Mouse (Mus musculus): ENCODE results near the gene Miip. TPM values are rescaled to one million over a fixed set of nuclear protein-coding genes. Genes with fewer than 3 reads are reported as not detected.
"Not testable (repeated sequence)": the region's sequence is repeated elsewhere in the genome, so short reads cannot be mapped to it uniquely, and the experiment has no call there.

Gene Miip
- polyA plus RNA-seq, 2 experiments = 22.4 to 94.4 TPM

DNA sequence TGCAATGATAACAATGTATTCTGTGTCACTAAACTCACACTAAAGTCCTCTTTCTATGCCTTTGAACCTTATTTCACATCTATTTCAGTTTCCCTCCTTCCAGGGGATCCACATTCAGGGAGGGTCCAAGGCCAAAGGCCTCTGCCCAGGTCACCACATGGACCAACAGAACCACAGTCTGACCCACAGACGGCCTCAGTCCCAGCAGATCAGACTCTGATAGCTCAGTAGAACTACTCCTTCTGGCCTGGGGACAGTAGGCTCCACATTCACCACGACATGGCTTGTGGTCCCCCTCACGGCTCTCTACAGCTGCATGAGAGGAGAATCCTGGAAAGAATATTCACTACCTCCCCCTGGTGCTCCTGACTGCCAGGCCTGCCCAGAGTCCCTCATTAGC lies 25.7 kb downstream of the Miip start:
- H3K9ac ChIP-seq (ENCODE audit: low read depth, low read length, severe bottlenecking) = no peak overlapping the region
- no peak overlapping the region for H3K4me3 ChIP-seq (replicated peaks; ENCODE audit: low read length)
- no peak overlapping the region for H3K4me2 ChIP-seq (replicated peaks; ENCODE audit: low read depth, low read length, severe bottlenecking)
- DNase-seq (ENCODE audit: low spot score) (no peak), ATAC-seq (ENCODE audit: low FRiP score, low read depth) (no peak)
- peaks cover 29% of the 10 kb centered on the region for H3K36me3 ChIP-seq (ENCODE audit: control insufficient read depth, insufficient read depth, low read length)
- TF ChIP-seq POLR2A (IDR thresholded peaks at IDR 0.05; ENCODE audit: borderline replicate concordance, extremely low read depth, insufficient read depth, insufficient read length) = no peak
- H3K9me3 ChIP-seq (ENCODE audit: control insufficient read depth, low read length) = peaks cover 40% of the 10 kb centered on the region
- no peak overlapping the region for H3K27ac ChIP-seq (replicated peaks; ENCODE audit: low read depth, low read length)
- peaks cover 5% of the 10 kb centered on the region; the same call in 1 of the 2 replicates for H3K4me1 ChIP-seq (ENCODE audit: control insufficient read depth, insufficient read depth, low read length)
- no peaks in the 10 kb centered on the region for H3K27me3 ChIP-seq (ENCODE audit: control insufficient read depth, insufficient read depth, low read length)
- 92% methylated on average over 3 of the region's 3 CpGs for WGBS

DNA sequence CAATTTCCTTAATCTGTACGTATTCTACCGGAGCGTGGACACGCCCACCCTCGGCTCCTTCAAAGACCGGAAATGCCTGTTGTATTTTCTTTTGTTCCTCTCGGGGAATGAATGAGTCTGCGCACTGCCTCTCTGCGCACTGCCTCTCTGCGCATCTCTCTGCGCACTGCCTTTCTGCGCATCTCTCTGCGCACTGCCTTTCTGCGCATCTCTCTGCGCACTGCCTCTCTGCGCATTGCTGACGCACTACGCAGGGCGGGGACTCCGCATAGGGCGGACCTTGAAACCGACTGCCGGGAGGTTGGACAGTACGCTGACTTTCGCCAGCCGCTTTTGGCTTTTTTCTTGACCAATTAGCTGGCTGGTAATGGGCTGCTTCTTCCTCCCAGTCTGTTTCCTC lies 29.3 kb downstream of the Miip start:
- peaks cover 38% of the 10 kb centered on the region for H3K9me3 ChIP-seq (ENCODE audit: control insufficient read depth, low read length)
- not testable (repeated sequence) for H3K4me1 ChIP-seq (ENCODE audit: control insufficient read depth, insufficient read depth, low read length); H3K4me3 ChIP-seq (replicated peaks; ENCODE audit: low read length); H3K9ac ChIP-seq (ENCODE audit: low read depth, low read length, severe bottlenecking); DNase-seq (ENCODE audit: low spot score); H3K4me2 ChIP-seq (replicated peaks; ENCODE audit: low read depth, low read length, severe bottlenecking); ATAC-seq (ENCODE audit: low FRiP score, low read depth); H3K27me3 ChIP-seq (ENCODE audit: control insufficient read depth, insufficient read depth, low read length); H3K27ac ChIP-seq (replicated peaks; ENCODE audit: low read depth, low read length)
- peaks cover 21% of the 10 kb centered on the region for H3K36me3 ChIP-seq (ENCODE audit: control insufficient read depth, insufficient read depth, low read length)
- WGBS = 100% methylated on average over 6 of the region's 26 CpGs

DNA sequence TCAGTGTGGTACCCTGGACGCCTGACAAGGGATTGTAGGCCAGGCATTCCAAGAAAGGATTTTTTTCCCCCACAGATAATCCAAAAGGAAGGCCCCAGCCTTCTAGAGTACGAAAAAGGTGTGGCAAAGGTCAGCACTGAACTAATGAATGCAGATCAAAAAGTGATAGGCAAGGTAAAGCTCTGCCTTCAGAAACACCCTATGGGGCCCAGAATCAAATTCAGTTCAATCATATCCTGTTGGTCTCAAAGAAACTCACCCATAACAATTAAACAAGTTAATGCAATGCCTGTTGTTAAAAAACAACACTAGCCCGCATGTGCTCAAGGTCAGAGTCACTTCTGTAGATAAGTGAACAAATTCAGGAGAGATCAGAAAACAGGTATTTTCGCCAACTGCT lies 44.2 kb downstream of the Miip start:
- Histone ChIP-seq H3K27ac (replicated peaks; ENCODE audit: low read depth, low read length) (no peak overlapping the region), H3K36me3 (ENCODE audit: control insufficient read depth, insufficient read depth, low read length) (peaks cover 52% of the 10 kb centered on the region), H3K4me2 (replicated peaks; ENCODE audit: low read depth, low read length, severe bottlenecking) (no peak overlapping the region), H3K9ac (ENCODE audit: low read depth, low read length, severe bottlenecking) (no peak overlapping the region), H3K4me3 (replicated peaks; ENCODE audit: low read length) (no peak overlapping the region), H3K27me3 (ENCODE audit: control insufficient read depth, insufficient read depth, low read length) (no peaks in the 10 kb centered on the region), H3K4me1 (ENCODE audit: control insufficient read depth, insufficient read depth, low read length) (no peaks in the 10 kb centered on the region), H3K9me3 (ENCODE audit: control insufficient read depth, low read length) (peaks cover 86% of the 10 kb centered on the region)
- ATAC-seq (ENCODE audit: low FRiP score, low read depth) = no peak
- no peak for TF ChIP-seq POLR2A (IDR thresholded peaks at IDR 0.05; ENCODE audit: borderline replicate concordance, extremely low read depth, insufficient read depth, insufficient read length)
- WGBS = 96% methylated on average over 4 of the region's 4 CpGs
- no peak for DNase-seq (ENCODE audit: low spot score)

DNA sequence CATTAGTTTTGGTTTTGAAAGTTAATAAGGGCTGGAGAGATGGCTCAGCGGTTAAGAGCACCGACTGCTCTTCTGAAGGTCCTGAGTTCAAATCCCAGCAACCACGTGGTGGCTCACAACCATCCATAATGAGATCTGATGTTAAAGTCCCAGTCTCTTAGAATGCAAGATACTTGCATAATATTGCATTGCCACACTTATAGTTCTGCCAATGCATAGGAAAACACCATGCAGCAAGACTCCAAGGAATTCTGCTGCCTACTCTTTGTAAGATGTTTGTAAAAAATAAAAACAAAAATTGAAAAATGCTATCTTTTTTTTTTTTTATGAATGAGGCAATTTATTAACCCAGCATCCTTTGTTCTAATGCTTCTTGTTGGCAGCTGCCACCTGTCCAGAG lies 47.2 kb downstream of the Miip start:
- not testable (repeated sequence) for H3K4me1 ChIP-seq (ENCODE audit: control insufficient read depth, insufficient read depth, low read length); H3K27ac ChIP-seq (replicated peaks; ENCODE audit: low read depth, low read length); H3K4me2 ChIP-seq (replicated peaks; ENCODE audit: low read depth, low read length, severe bottlenecking); DNase-seq (ENCODE audit: low spot score); H3K9ac ChIP-seq (ENCODE audit: low read depth, low read length, severe bottlenecking); H3K27me3 ChIP-seq (ENCODE audit: control insufficient read depth, insufficient read depth, low read length); ATAC-seq (ENCODE audit: low FRiP score, low read depth); H3K4me3 ChIP-seq (replicated peaks; ENCODE audit: low read length)
- H3K36me3 ChIP-seq (ENCODE audit: control insufficient read depth, insufficient read depth, low read length) = peaks cover 24% of the 10 kb centered on the region
- WGBS = 85% methylated on average over 3 of the region's 3 CpGs
- peaks cover 64% of the 10 kb centered on the region for H3K9me3 ChIP-seq (ENCODE audit: control insufficient read depth, low read length)

DNA sequence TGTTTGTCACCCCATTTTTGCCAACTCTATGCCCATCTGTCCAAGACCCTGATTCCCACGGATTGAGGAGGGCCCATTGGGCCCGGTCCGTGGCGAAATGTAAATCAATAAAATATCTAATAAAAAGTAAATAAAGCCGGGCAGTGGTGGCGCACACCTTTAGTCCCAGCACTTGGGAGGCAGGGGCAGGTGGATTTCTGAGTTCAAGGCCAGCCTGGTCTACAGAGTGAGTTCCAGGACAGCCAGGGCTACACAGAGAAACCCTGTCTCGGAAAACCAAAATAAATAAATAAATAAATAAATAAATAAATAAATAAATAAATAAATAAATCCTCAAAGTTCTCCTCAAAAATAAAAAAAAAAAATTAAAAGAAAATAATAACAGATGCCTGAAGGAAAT lies 49.0 kb downstream of the Miip start:
- H3K9me3 ChIP-seq (ENCODE audit: control insufficient read depth, low read length) = peaks cover 47% of the 10 kb centered on the region
- not testable (repeated sequence) for H3K4me2 ChIP-seq (replicated peaks; ENCODE audit: low read depth, low read length, severe bottlenecking)
- ATAC-seq (ENCODE audit: low FRiP score, low read depth) = peak; percentile 37; the same call in 1 of the 2 replicates

DNA sequence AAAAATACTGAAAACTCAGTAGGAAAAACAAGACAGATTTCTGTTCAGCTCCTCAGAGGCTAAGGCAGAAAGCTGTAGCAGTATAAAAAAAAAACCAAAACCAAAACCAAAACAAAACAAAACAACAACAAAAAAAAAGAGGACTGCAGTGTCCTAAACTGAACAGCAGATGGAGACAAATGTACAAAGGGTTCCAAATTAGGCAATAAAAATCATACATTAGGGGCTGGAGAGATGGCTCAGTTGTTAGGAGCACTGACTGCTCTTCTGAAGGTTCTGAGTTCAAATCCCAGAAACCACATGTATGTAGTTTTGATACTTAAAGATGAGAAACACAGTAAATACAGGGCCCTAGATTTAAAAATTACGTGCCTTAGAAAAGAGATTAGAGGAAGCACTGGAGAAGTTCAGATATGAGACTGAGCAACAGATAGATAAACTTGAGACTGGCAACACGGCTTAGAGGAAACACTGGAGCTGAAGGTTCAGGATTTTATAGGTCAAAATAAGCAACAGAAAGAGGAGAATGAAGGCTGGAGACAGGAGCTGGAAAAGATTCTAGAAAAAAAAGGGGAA lies 53.9 kb downstream of the Miip start:
- DNase-seq (ENCODE audit: low spot score) = no peak
- Histone ChIP-seq H3K4me3 (replicated peaks; ENCODE audit: low read length) (no peak overlapping the region), H3K36me3 (ENCODE audit: control insufficient read depth, insufficient read depth, low read length) (no peaks in the 10 kb centered on the region), H3K27ac (replicated peaks; ENCODE audit: low read depth, low read length) (no peak overlapping the region), H3K9me3 (ENCODE audit: control insufficient read depth, low read length) (peaks cover 10% of the 10 kb centered on the region; the same call in 1 of the 2 replicates), H3K27me3 (ENCODE audit: control insufficient read depth, insufficient read depth, low read length) (no peaks in the 10 kb centered on the region), H3K9ac (ENCODE audit: low read depth, low read length, severe bottlenecking) (no peak overlapping the region), H3K4me1 (ENCODE audit: control insufficient read depth, insufficient read depth, low read length) (no peaks in the 10 kb centered on the region), H3K4me2 (replicated peaks; ENCODE audit: low read depth, low read length, severe bottlenecking) (no peak overlapping the region)
- WGBS = 83% methylated on average over 2 of the region's 2 CpGs
- no peak for TF ChIP-seq POLR2A (IDR thresholded peaks at IDR 0.05; ENCODE audit: borderline replicate concordance, extremely low read depth, insufficient read depth, insufficient read length)
- ATAC-seq (ENCODE audit: low FRiP score, low read depth) = no peak

More for the DNA sequence above, 49.0 kb downstream of the Miip start:
- H3K9ac ChIP-seq (ENCODE audit: low read depth, low read length, severe bottlenecking); DNase-seq (ENCODE audit: low spot score); H3K36me3 ChIP-seq (ENCODE audit: control insufficient read depth, insufficient read depth, low read length); H3K27me3 ChIP-seq (ENCODE audit: control insufficient read depth, insufficient read depth, low read length); H3K4me1 ChIP-seq (ENCODE audit: control insufficient read depth, insufficient read depth, low read length); H3K27ac ChIP-seq (replicated peaks; ENCODE audit: low read depth, low read length); H3K4me3 ChIP-seq (replicated peaks; ENCODE audit: low read length): not testable (repeated sequence)
- WGBS = 77% methylated on average over 7 of the region's 7 CpGs

Measured in limb, embryonic 14.5 days (tissue).